Mouse (Mus musculus) embryonic facial prominence, embryonic 10.5 days (tissue): ENCODE measurements around the gene Cntn4. TPM values are rescaled to one million over a fixed set of nuclear protein-coding genes. Genes with fewer than 3 reads are reported as not detected.

Experiments used
- DNase-seq: peaks from one replicate; pipeline ENCODE4 v3.0.0-alpha.2; 2017; ENCODE audit warnings: low spot score
- H3K27ac ChIP-seq: fragments of 300-500 bp; sonication (generic); replicated peaks from 2 replicates; pipeline ENCODE4 v1.5.1; 2016; ENCODE audit warnings: mild to moderate bottlenecking
- H3K27me3 ChIP-seq: fragments of 300-500 bp; sonication (generic); replicated peaks from 2 replicates; pipeline ENCODE4 v1.6.1; 2016; ENCODE audit warnings: low read depth, mild to moderate bottlenecking; ENCODE audit not compliant: poor library complexity, severe bottlenecking
- H3K36me3 ChIP-seq: fragments of 300-500 bp; sonication (generic); replicated peaks from 2 replicates; pipeline ENCODE4 v1.6.1; 2016; ENCODE audit warnings: mild to moderate bottlenecking, moderate library complexity
- H3K4me1 ChIP-seq: fragments of 300-500 bp; sonication (generic); 2 replicates; pipeline ENCODE4 v1.6.1; 2016
- H3K4me3 ChIP-seq: fragments of 300-500 bp; sonication (generic); 2 replicates; pipeline ENCODE4 v1.5.1; 2016; ENCODE audit warnings: mild to moderate bottlenecking, moderate library complexity
- H3K9me3 ChIP-seq: fragments of 300-500 bp; sonication (generic); 2 replicates; pipeline ENCODE4 v1.6.1; 2016; ENCODE audit warnings: mild to moderate bottlenecking
- WGBS: fragments of 180-500 bp; shearing (Covaris S2); methylation state at CpG from one replicate; pipeline ENCODE4 v1.1.7; 2016; 5-methylcytosine and 5-hydroxymethylcytosine counted together
- polyA plus RNA-seq: library from polyadenylated mRNA; unstranded; fragments of >200 nt; fragmentation: Nextera tagmentation; extraction: Ambion mirVana; gene quantifications from 2 replicates; pipeline ENCODE4 v1.2.1, GENCODE M21; 2016

The Cntn4 gene
- polyA plus RNA-seq, 1 experiment from 2014 or later, result 0.72 TPM

GRCm38 (mm10) chr6:106520367-106520766 lies 842.9 kb downstream of the Cntn4 start:
- 64% methylated on average over 1 of the region's 1 CpGs for WGBS
- no peak overlapping the region for H3K4me3 ChIP-seq
- H3K27me3 ChIP-seq, result no peaks in the 10 kb centered on the region
- no peaks in the 10 kb centered on the region for H3K9me3 ChIP-seq
- H3K27ac ChIP-seq, result no peak overlapping the region
- DNase-seq, result no peak
- H3K36me3 ChIP-seq, result no peaks in the 10 kb centered on the region
- no peaks in the 10 kb centered on the region for H3K4me1 ChIP-seq

GRCm38 (mm10) chr6:106543500-106543899 lies 866.0 kb downstream of the Cntn4 start:
- no peak overlapping the region for H3K27ac ChIP-seq
- no peaks in the 10 kb centered on the region for H3K27me3 ChIP-seq
- no peak for DNase-seq
- H3K9me3 ChIP-seq, result no peaks in the 10 kb centered on the region
- no peaks in the 10 kb centered on the region for H3K36me3 ChIP-seq
- H3K4me3 ChIP-seq, result no peak overlapping the region
- no peaks in the 10 kb centered on the region for H3K4me1 ChIP-seq

GRCm38 (mm10) chr6:106561649-106562048 lies 884.2 kb downstream of the Cntn4 start:
- H3K27ac ChIP-seq, result no peak overlapping the region

GRCm38 (mm10) chr6:106565316-106565715 lies 887.9 kb downstream of the Cntn4 start:
- H3K4me3 ChIP-seq, result no peak overlapping the region
- DNase-seq, result no peak
- H3K9me3 ChIP-seq, result no peaks in the 10 kb centered on the region
- no peaks in the 10 kb centered on the region for H3K27me3 ChIP-seq
- H3K36me3 ChIP-seq, result no peaks in the 10 kb centered on the region
- H3K27ac ChIP-seq, result no peak overlapping the region
- no peaks in the 10 kb centered on the region for H3K4me1 ChIP-seq
- WGBS, result 84% methylated on average over 7 of the region's 7 CpGs

More at GRCm38 (mm10) chr6:106561649-106562048, 884.2 kb downstream of the Cntn4 start:
- 81% methylated on average over 6 of the region's 6 CpGs for WGBS
- no peaks in the 10 kb centered on the region for H3K36me3 ChIP-seq
- H3K27me3 ChIP-seq, result no peaks in the 10 kb centered on the region
- H3K4me1 ChIP-seq, result no peaks in the 10 kb centered on the region
- H3K9me3 ChIP-seq, result no peaks in the 10 kb centered on the region
- no peak overlapping the region for H3K4me3 ChIP-seq
- no peak for DNase-seq

GRCm38 (mm10) chr6:106565769-106566459 lies 888.5 kb downstream of the Cntn4 start:
- no peaks in the 10 kb centered on the region for H3K36me3 ChIP-seq
- no peaks in the 10 kb centered on the region for H3K9me3 ChIP-seq
- H3K4me1 ChIP-seq, result no peaks in the 10 kb centered on the region
- no peaks in the 10 kb centered on the region for H3K27me3 ChIP-seq
- no peak for DNase-seq
- 90% methylated on average over 3 of the region's 3 CpGs for whole genome bisulfite sequencing
- H3K4me3 ChIP-seq, result no peak overlapping the region
- H3K27ac ChIP-seq, result no peak overlapping the region

- H3K36me3 ChIP-seq, result no peaks in the 10 kb centered on the region
- H3K4me3 ChIP-seq, result no peak overlapping the region
- 80% methylated on average over 11 of the region's 11 CpGs for WGBS
- no peaks in the 10 kb centered on the region for H3K4me1 ChIP-seq
- no peaks in the 10 kb centered on the region for H3K9me3 ChIP-seq
- H3K27ac ChIP-seq, result no peak overlapping the region
- no peak for DNase-seq
- H3K27me3 ChIP-seq, result no peaks in the 10 kb centered on the region
These were observed 889.6 kb downstream of the Cntn4 start for GRCm38 (mm10) chr6:106566929-106567621.

- WGBS, result 86% methylated on average over 5 of the region's 5 CpGs
- Histone ChIP-seq H3K27ac (no peak overlapping the region), H3K9me3 (no peaks in the 10 kb centered on the region), H3K4me3 (no peak overlapping the region), H3K36me3 (no peaks in the 10 kb centered on the region), H3K27me3 (no peaks in the 10 kb centered on the region), H3K4me1 (no peaks in the 10 kb centered on the region)
- no peak for DNase-seq
These were observed 902.7 kb downstream of the Cntn4 start for GRCm38 (mm10) chr6:106580124-106580523.

- H3K36me3 ChIP-seq, result no peaks in the 10 kb centered on the region
- peaks cover 6% of the 10 kb centered on the region for H3K4me1 ChIP-seq
- H3K4me3 ChIP-seq, result 0 out of 2 replicates have a peak overlapping the region, but pooled peaks have one; percentile 2
- 18% methylated on average over 9 of the region's 9 CpGs for whole genome bisulfite sequencing
- no peaks in the 10 kb centered on the region for H3K27me3 ChIP-seq
- H3K9me3 ChIP-seq, result no peaks in the 10 kb centered on the region
- H3K27ac ChIP-seq, result no peak overlapping the region
- no peak for DNase-seq
These were observed 916.3 kb downstream of the Cntn4 start for GRCm38 (mm10) chr6:106593756-106594155.

GRCm38 (mm10) chr6:106617081-106617480 lies 939.6 kb downstream of the Cntn4 start:
- Histone ChIP-seq H3K27ac (no peak overlapping the region), H3K9me3 (no peaks in the 10 kb centered on the region), H3K36me3 (no peaks in the 10 kb centered on the region), H3K4me3 (no peak overlapping the region), H3K4me1 (no peaks in the 10 kb centered on the region), H3K27me3 (no peaks in the 10 kb centered on the region)
- no peak for DNase-seq
- WGBS, result 89% methylated on average over 3 of the region's 3 CpGs

- no peak for DNase-seq
- Histone ChIP-seq H3K4me3 (no peak overlapping the region), H3K4me1 (no peaks in the 10 kb centered on the region), H3K27ac (no peak overlapping the region), H3K27me3 (no peaks in the 10 kb centered on the region), H3K36me3 (no peaks in the 10 kb centered on the region), H3K9me3 (no peaks in the 10 kb centered on the region)
- WGBS, result 86% methylated on average over 5 of the region's 5 CpGs
These were observed 943.8 kb downstream of the Cntn4 start for GRCm38 (mm10) chr6:106621188-106621749.

- Histone ChIP-seq H3K4me3 (no peak overlapping the region), H3K27ac (no peak overlapping the region), H3K27me3 (no peaks in the 10 kb centered on the region), H3K9me3 (no peaks in the 10 kb centered on the region), H3K36me3 (no peaks in the 10 kb centered on the region), H3K4me1 (no peaks in the 10 kb centered on the region)
- no peak for DNase-seq
- WGBS, result 85% methylated on average over 3 of the region's 3 CpGs
These were observed 965.6 kb downstream of the Cntn4 start for GRCm38 (mm10) chr6:106643026-106643425.

GRCm38 (mm10) chr6:106645496-106646211 lies 968.2 kb downstream of the Cntn4 start:
- H3K4me3 ChIP-seq, result no peak overlapping the region
- no peak overlapping the region for H3K27ac ChIP-seq
- H3K4me1 ChIP-seq, result no peaks in the 10 kb centered on the region
- DNase-seq, result peak; percentile 44
- H3K36me3 ChIP-seq, result no peaks in the 10 kb centered on the region
- H3K27me3 ChIP-seq, result no peaks in the 10 kb centered on the region
- WGBS, result 49% methylated on average over 5 of the region's 5 CpGs
- H3K9me3 ChIP-seq, result no peaks in the 10 kb centered on the region
